Mouse (Mus musculus): ENCODE measurements at regions not wholly inside any gene's neighbourhood (a gene's known extent, or its start where the extent isn't known, plus 50 kb on each side); places are given as distances from the start of the nearest gene placed in this dataset.

DNA sequence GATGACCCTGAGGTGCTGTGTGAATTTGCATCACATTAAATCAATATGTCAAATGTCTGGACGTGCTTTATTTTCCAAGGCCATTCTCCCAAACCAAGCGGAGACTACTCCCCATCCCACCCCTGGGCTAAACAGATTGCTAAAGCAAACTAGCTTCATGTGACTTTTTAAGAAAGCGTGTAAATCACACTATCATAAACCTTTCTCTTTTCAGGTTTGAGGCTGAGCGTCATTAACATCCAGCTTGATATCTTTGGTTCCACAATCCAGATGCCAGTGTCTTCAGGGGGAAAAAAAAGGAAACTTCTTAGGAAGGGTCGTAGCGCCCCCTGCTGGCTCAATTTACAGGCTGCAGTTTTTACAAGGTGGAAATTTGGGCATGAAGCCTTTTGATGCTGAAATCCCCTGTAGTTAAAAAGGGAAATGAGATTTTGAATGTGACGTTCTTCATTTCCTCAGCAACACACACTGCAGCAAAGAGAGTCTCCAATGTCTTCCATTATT is 105.1 kb upstream of the Nt5e start (continued):
- TF ChIP-seq PAX5 (IDR thresholded peaks at IDR 0.05; ENCODE audit: low read length) = no peak
- no peak for TF ChIP-seq UBTF (IDR thresholded peaks at IDR 0.05; ENCODE audit: low read depth, low read length)
- TF ChIP-seq RCOR1 (conservative IDR thresholded peaks at IDR 0.05; ENCODE audit: low read depth, low read length) = no peak
- no peak for TF ChIP-seq BHLHE40 (IDR thresholded peaks at IDR 0.05; ENCODE audit: low read depth, low read length)
- TF ChIP-seq JUND (conservative IDR thresholded peaks at IDR 0.05; ENCODE audit: low read depth, low read length) = no peak
- no peak for TF ChIP-seq MYC (IDR thresholded peaks at IDR 0.05; ENCODE audit: low read depth, low read length)
- no peak for TF ChIP-seq USF1 (IDR thresholded peaks at IDR 0.05; ENCODE audit: low read depth, low read length)
- TF ChIP-seq ZNF384 (IDR thresholded peaks at IDR 0.05; ENCODE audit: low read depth, low read length) = peak; percentile 72
- TF ChIP-seq E2F4 (IDR thresholded peaks at IDR 0.05; ENCODE audit: insufficient replicate concordance, low read depth, low read length) = no peak
- TF ChIP-seq CHD2 (IDR thresholded peaks at IDR 0.05; ENCODE audit: low read length) = no peak
- TF ChIP-seq ZC3H11A (IDR thresholded peaks at IDR 0.05; ENCODE audit: low read depth, low read length) = no peak
- TF ChIP-seq SIN3A (IDR thresholded peaks at IDR 0.05; ENCODE audit: low read length) = no peak
- no peak for TF ChIP-seq TBP (conservative IDR thresholded peaks at IDR 0.05; ENCODE audit: low read depth, low read length)
- no peak for TF ChIP-seq MAZ (IDR thresholded peaks at IDR 0.05; ENCODE audit: low read depth, low read length)
- no peak for TF ChIP-seq ELF1 (IDR thresholded peaks at IDR 0.05; ENCODE audit: low read depth, low read length)
- TF ChIP-seq HCFC1 (IDR thresholded peaks at IDR 0.05; ENCODE audit: low read depth, low read length) = no peak
- no peak for TF ChIP-seq JUN (IDR thresholded peaks at IDR 0.05; ENCODE audit: insufficient read depth, low read depth, low read length)
- no peak for TF ChIP-seq TCF12 (IDR thresholded peaks at IDR 0.05; ENCODE audit: low read depth, low read length)

DNA sequence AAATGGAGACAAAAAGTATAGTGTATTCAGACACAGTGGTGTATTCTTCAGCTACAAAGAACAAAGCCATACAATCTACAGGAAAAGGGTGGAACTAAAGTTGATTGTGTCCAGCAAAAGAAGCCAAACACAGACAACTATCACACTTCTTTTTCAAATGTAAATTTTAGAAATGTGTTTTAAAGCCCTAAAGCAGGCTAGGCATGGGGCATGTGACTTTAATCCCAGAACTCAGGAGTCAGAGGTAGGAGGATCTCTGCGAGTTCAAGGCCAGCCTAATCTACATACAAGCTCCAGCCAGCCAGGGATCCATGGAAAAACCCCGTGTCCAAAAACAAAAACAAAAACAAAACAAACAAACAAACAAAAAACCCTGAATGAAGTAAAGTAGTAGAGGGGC is 89.9 kb upstream of the Nt5e start:
- no peaks in the 10 kb centered on the region for H3K79me2 ChIP-seq (replicated peaks; ENCODE audit: control insufficient read depth, extremely low read depth, insufficient read depth, poor library complexity, severe bottlenecking)
- H3K4me2 ChIP-seq (ENCODE audit: insufficient read depth, low read depth, poor library complexity, severe bottlenecking) = no peak overlapping the region
- in situ Hi-C loops (cut with MboI; ENCODE audit: low pct_ligation_motif_present, low pct_unique_long_range_greater_than_20kb, low sequenced_read_pairs) = no loop called here
- H3K27ac ChIP-seq (ENCODE audit: insufficient read depth, low read depth) = no peak overlapping the region
- H3K36me3 ChIP-seq (replicated peaks in 1 of 2; ENCODE audit: control insufficient read depth in 1 of 2, insufficient read depth in 1 of 2, low read length in 1 of 2) = no peaks in the 10 kb centered on the region
- dilution Hi-C loops (cut with MboI; ENCODE audit: extremely low pct_ligation_motif_present, extremely low pct_unique_long_range_greater_than_20kb, low sequenced_read_pairs) = no loop called here
- no peaks in the 10 kb centered on the region for H3K9me3 ChIP-seq (replicated peaks; ENCODE audit: low read length)
- no peaks in the 10 kb centered on the region for H3K27me3 ChIP-seq (replicated peaks)
- H3K9ac ChIP-seq (ENCODE audit: insufficient read depth, low read depth) = no peak overlapping the region
- peaks cover 7 to 15% of the 10 kb centered on the region in 2 experiments for H3K4me1 ChIP-seq (ENCODE audit: control insufficient read depth in 1 of 2, insufficient read depth in 2 of 2)
- H3K4me3 ChIP-seq (replicated peaks in 1 of 3; ENCODE audit: low read depth in 2 of 3, low read length in 2 of 3, poor library complexity in 1 of 3) = no peak overlapping the region
- TF ChIP-seq POLR2A (IDR thresholded peaks at IDR 0.05; ENCODE audit: low read depth, low read length) = no peak
- TF ChIP-seq IRF4 (IDR thresholded peaks at IDR 0.05; ENCODE audit: low read depth, low read length) = no peak
- TF ChIP-seq E2F4 (IDR thresholded peaks at IDR 0.05; ENCODE audit: insufficient replicate concordance, low read depth, low read length) = no peak
- TF ChIP-seq JUN (IDR thresholded peaks at IDR 0.05; ENCODE audit: insufficient read depth, low read depth, low read length) = no peak
- no peak for TF ChIP-seq MAX (IDR thresholded peaks at IDR 0.05; ENCODE audit: low read length)
- TF ChIP-seq BHLHE40 (IDR thresholded peaks at IDR 0.05; ENCODE audit: low read depth, low read length) = no peak
- TF ChIP-seq POLR2AphosphoS2 (IDR thresholded peaks at IDR 0.05; ENCODE audit: low read depth, low read length) = no peak
- TF ChIP-seq TCF12 (IDR thresholded peaks at IDR 0.05; ENCODE audit: low read depth, low read length) = no peak
- TF ChIP-seq ETS1 (conservative IDR thresholded peaks at IDR 0.05; ENCODE audit: low read depth, low read length) = no peak
- no peak for TF ChIP-seq CTCF (conservative IDR thresholded peaks at IDR 0.05 in 1 of 2, IDR thresholded peaks at IDR 0.05 in 1 of 2; ENCODE audit: low read depth in 2 of 2, low read length in 2 of 2)
- no peak for TF ChIP-seq GABPA (IDR thresholded peaks at IDR 0.05; ENCODE audit: insufficient replicate concordance, low read depth, low read length)
- no peak for TF ChIP-seq MEF2A (IDR thresholded peaks at IDR 0.05; ENCODE audit: borderline replicate concordance, low read depth, low read length)
- no peak for TF ChIP-seq USF1 (IDR thresholded peaks at IDR 0.05; ENCODE audit: low read depth, low read length)
- no peak for TF ChIP-seq CHD2 (IDR thresholded peaks at IDR 0.05; ENCODE audit: low read length)
- no peak for TF ChIP-seq MYC (IDR thresholded peaks at IDR 0.05; ENCODE audit: low read depth, low read length)
- TF ChIP-seq RCOR1 (conservative IDR thresholded peaks at IDR 0.05; ENCODE audit: low read depth, low read length) = no peak
- no peak for DNase-seq (ENCODE audit: extremely low read depth)
